Mouse (Mus musculus) liver, adult 2 months (tissue): ENCODE measurements around the gene Zswim5.

Source experiments
- CTCF ChIP-seq: fragments of 200-500 bp; IDR thresholded peaks from 2 replicates; pipeline ENCODE4 v1.5.1; 2011; ENCODE audit warnings: low read depth, low read length, control low read depth
- POLR2A ChIP-seq: fragments of 200-500 bp; IDR thresholded peaks from 2 replicates; pipeline ENCODE4 v1.6.1; 2011; ENCODE audit warnings: low read length, control low read depth; ENCODE audit not compliant: insufficient read depth; ENCODE audit errors: extremely low read depth

DNA sequence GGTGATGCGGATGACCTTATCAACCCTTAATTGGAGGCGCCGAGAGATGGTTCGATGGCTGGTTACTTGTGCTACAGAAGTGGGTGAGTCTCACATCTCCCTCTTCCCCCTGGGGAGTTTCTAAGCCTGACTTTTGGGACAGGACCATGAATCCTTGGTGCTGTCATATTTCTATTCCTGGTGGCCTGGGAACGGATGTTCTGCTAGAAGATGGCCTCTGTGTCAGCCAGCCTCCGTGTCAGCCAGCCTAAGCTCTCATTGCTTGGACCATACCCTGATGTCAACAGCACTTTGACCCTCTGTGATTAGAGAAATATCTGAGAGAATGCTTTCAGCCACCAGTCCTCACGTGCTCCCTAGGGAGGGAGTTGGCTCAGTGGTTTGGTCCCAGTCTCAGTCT, 108.5 kb downstream of the Zswim5 start:
- TF ChIP-seq POLR2A: no peak
- no peak for TF ChIP-seq CTCF
